Mouse (Mus musculus) hindbrain, embryonic 12.5 days (tissue): ENCODE data around the gene Ccl4. TPM values are rescaled to one million over a fixed set of nuclear protein-coding genes. Genes with fewer than 3 reads are reported as not detected.

Experiments
- ATAC-seq: fragments of 200-750 bp; cut with Nextera tagmentation; 2 replicates; pipeline ENCODE4 v1.8.0; 2017; ENCODE audit warnings: moderate TSS enrichment; ENCODE audit not compliant: low FRiP score
- H3K27ac ChIP-seq: fragments of 300-500 bp; sonication (generic); 2 replicates; pipeline ENCODE4 v1.5.1; 2016; ENCODE audit warnings: mild to moderate bottlenecking
- H3K27me3 ChIP-seq: fragments of 300-500 bp; sonication (generic); 2 replicates; pipeline ENCODE4 v1.6.1; 2016; ENCODE audit warnings: mild to moderate bottlenecking
- H3K36me3 ChIP-seq: fragments of 300-500 bp; sonication (generic); 2 replicates; pipeline ENCODE4 v1.6.1; 2016; ENCODE audit warnings: mild to moderate bottlenecking
- H3K4me1 ChIP-seq: fragments of 300-500 bp; sonication (generic); 2 replicates; pipeline ENCODE4 v1.6.1; 2016
- H3K4me2 ChIP-seq: fragments of 300-500 bp; sonication (generic); replicated peaks from 2 replicates; pipeline ENCODE4 v1.6.1; 2016; ENCODE audit warnings: mild to moderate bottlenecking
- H3K4me3 ChIP-seq: fragments of 300-500 bp; sonication (generic); 2 replicates; pipeline ENCODE4 v1.5.1; 2016; ENCODE audit warnings: mild to moderate bottlenecking
- H3K9ac ChIP-seq: fragments of 300-500 bp; sonication (generic); 2 replicates; pipeline ENCODE4 v1.6.1; 2016; ENCODE audit warnings: mild to moderate bottlenecking, moderate library complexity
- H3K9me3 ChIP-seq: fragments of 300-500 bp; sonication (generic); replicated peaks from 2 replicates; pipeline ENCODE4 v1.6.1; 2016; ENCODE audit warnings: mild to moderate bottlenecking
- WGBS: fragments of 180-500 bp; shearing (Covaris S2); methylation state at CpG from one replicate; pipeline ENCODE4 v1.1.7; 2016; 5-methylcytosine and 5-hydroxymethylcytosine counted together
- polyA plus RNA-seq: library from polyadenylated mRNA; unstranded; fragments of >200 nt; fragmentation: Nextera tagmentation; extraction: Ambion mirVana; gene quantifications from 2 replicates; pipeline ENCODE4 v1.2.1, GENCODE M21; 2016

Gene Ccl4
- polyA plus RNA-seq, result 0.46 TPM in 1 of 2 replicates, not detected in the other

GRCm38 (mm10) chr11:83662204-83662603, at the start of gene Ccl4:
Gene Ccl4, plus strand, starts transcription at chr11:83662584.
- Histone ChIP-seq H3K27ac (no peak within 1 kb of the TSS), H3K4me1 (no peaks in the 10 kb centered on the region), H3K4me3 (no peak within 1 kb of the TSS), H3K36me3 (no peaks in the 10 kb centered on the region), H3K9ac (no peak within 1 kb of the TSS), H3K27me3 (no peaks in the 10 kb centered on the region), H3K4me2 (no peak within 1 kb of the TSS), H3K9me3 (no peaks in the 10 kb centered on the region)
- no peak for ATAC-seq
- 79% methylated on average over 6 of the region's 6 CpGs for WGBS

- no peaks in the 10 kb centered on the region for H3K27me3 ChIP-seq
- H3K9me3 ChIP-seq, result no peaks in the 10 kb centered on the region
- no peak overlapping the region for H3K27ac ChIP-seq
- no peak overlapping the region for H3K4me2 ChIP-seq
- no peak overlapping the region for H3K4me3 ChIP-seq
- 97% methylated on average over 1 of the region's 1 CpGs for WGBS
- no peaks in the 10 kb centered on the region for H3K36me3 ChIP-seq
- H3K9ac ChIP-seq, result no peak overlapping the region
- H3K4me1 ChIP-seq, result no peaks in the 10 kb centered on the region
- ATAC-seq, result no peak
Measured at GRCm38 (mm10) chr11:83616586-83616985, 45.8 kb upstream of the Ccl4 start.

GRCm38 (mm10) chr11:83618238-83618637, 44.1 kb upstream of the Ccl4 start:
- Histone ChIP-seq H3K4me3 (no peak overlapping the region), H3K4me1 (no peaks in the 10 kb centered on the region), H3K9ac (no peak overlapping the region), H3K36me3 (no peaks in the 10 kb centered on the region), H3K27ac (no peak overlapping the region), H3K4me2 (no peak overlapping the region), H3K27me3 (no peaks in the 10 kb centered on the region), H3K9me3 (no peaks in the 10 kb centered on the region)
- WGBS, result 55% methylated on average over 5 of the region's 5 CpGs
- no peak for ATAC-seq

- H3K27me3 ChIP-seq, result no peaks in the 10 kb centered on the region
- no peaks in the 10 kb centered on the region for H3K36me3 ChIP-seq
- no peak overlapping the region for H3K9ac ChIP-seq
- H3K27ac ChIP-seq, result no peak overlapping the region
- no peak overlapping the region for H3K4me3 ChIP-seq
- H3K9me3 ChIP-seq, result no peaks in the 10 kb centered on the region
- no peaks in the 10 kb centered on the region for H3K4me1 ChIP-seq
- 91% methylated on average over 1 of the region's 1 CpGs for WGBS
- no peak overlapping the region for H3K4me2 ChIP-seq
- ATAC-seq, result no peak
Measured at GRCm38 (mm10) chr11:83619037-83619436, 43.3 kb upstream of the Ccl4 start.

GRCm38 (mm10) chr11:83623586-83623985, 38.8 kb upstream of the Ccl4 start:
- no peak overlapping the region for H3K4me3 ChIP-seq
- WGBS, result 93% methylated on average over 3 of the region's 3 CpGs
- no peak overlapping the region for H3K4me2 ChIP-seq
- no peaks in the 10 kb centered on the region for H3K4me1 ChIP-seq
- H3K9ac ChIP-seq, result no peak overlapping the region
- H3K36me3 ChIP-seq, result no peaks in the 10 kb centered on the region
- H3K9me3 ChIP-seq, result no peaks in the 10 kb centered on the region
- no peaks in the 10 kb centered on the region for H3K27me3 ChIP-seq
- H3K27ac ChIP-seq, result no peak overlapping the region
- ATAC-seq, result no peak

- no peaks in the 10 kb centered on the region for H3K36me3 ChIP-seq
- no peaks in the 10 kb centered on the region for H3K9me3 ChIP-seq
- WGBS, result 92% methylated on average over 9 of the region's 9 CpGs
- H3K27me3 ChIP-seq, result no peaks in the 10 kb centered on the region
- no peaks in the 10 kb centered on the region for H3K4me1 ChIP-seq
- no peak overlapping the region for H3K4me2 ChIP-seq
- no peak overlapping the region for H3K4me3 ChIP-seq
- no peak overlapping the region for H3K9ac ChIP-seq
- H3K27ac ChIP-seq, result no peak overlapping the region
- no peak for ATAC-seq
Measured at GRCm38 (mm10) chr11:83628808-83629207, 33.6 kb upstream of the Ccl4 start.

GRCm38 (mm10) chr11:83630630-83631029, 31.8 kb upstream of the Ccl4 start:
- Histone ChIP-seq H3K4me2 (no peak overlapping the region), H3K4me1 (no peaks in the 10 kb centered on the region), H3K9ac (no peak overlapping the region), H3K4me3 (no peak overlapping the region), H3K27ac (no peak overlapping the region), H3K9me3 (no peaks in the 10 kb centered on the region), H3K27me3 (no peaks in the 10 kb centered on the region), H3K36me3 (no peaks in the 10 kb centered on the region)
- 85% methylated on average over 1 of the region's 1 CpGs for WGBS
- no peak for ATAC-seq

GRCm38 (mm10) chr11:83631065-83631464, 31.3 kb upstream of the Ccl4 start:
- H3K27me3 ChIP-seq, result no peaks in the 10 kb centered on the region
- H3K9me3 ChIP-seq, result no peaks in the 10 kb centered on the region
- no peak overlapping the region for H3K27ac ChIP-seq
- no peak overlapping the region for H3K4me3 ChIP-seq
- no peak for ATAC-seq
- H3K36me3 ChIP-seq, result no peaks in the 10 kb centered on the region
- H3K4me2 ChIP-seq, result no peak overlapping the region
- 89% methylated on average over 2 of the region's 2 CpGs for WGBS
- no peak overlapping the region for H3K9ac ChIP-seq
- H3K4me1 ChIP-seq, result no peaks in the 10 kb centered on the region

- WGBS, result 61% methylated on average over 4 of the region's 4 CpGs
- no peak for ATAC-seq
- no peaks in the 10 kb centered on the region for H3K27me3 ChIP-seq
Measured at GRCm38 (mm10) chr11:83632744-83633143, 29.6 kb upstream of the Ccl4 start.

GRCm38 (mm10) chr11:83634425-83634824, 28.0 kb upstream of the Ccl4 start:
- Histone ChIP-seq H3K36me3 (no peaks in the 10 kb centered on the region), H3K27me3 (no peaks in the 10 kb centered on the region), H3K4me3 (no peak overlapping the region), H3K4me1 (peaks cover 2% of the 10 kb centered on the region; the same call in 1 of the 2 replicates), H3K4me2 (no peak overlapping the region), H3K9ac (no peak overlapping the region), H3K9me3 (no peaks in the 10 kb centered on the region), H3K27ac (no peak overlapping the region)
- ATAC-seq, result no peak
- WGBS, result 61% methylated on average over 4 of the region's 4 CpGs

More at GRCm38 (mm10) chr11:83632744-83633143, 29.6 kb upstream of the Ccl4 start:
- H3K9ac ChIP-seq, result no peak overlapping the region
- H3K27ac ChIP-seq, result no peak overlapping the region
- no peak overlapping the region for H3K4me2 ChIP-seq
- H3K4me1 ChIP-seq, result no peaks in the 10 kb centered on the region
- H3K9me3 ChIP-seq, result no peaks in the 10 kb centered on the region
- no peak overlapping the region for H3K4me3 ChIP-seq
- no peaks in the 10 kb centered on the region for H3K36me3 ChIP-seq

GRCm38 (mm10) chr11:83634898-83635297, 27.5 kb upstream of the Ccl4 start:
- no peaks in the 10 kb centered on the region for H3K36me3 ChIP-seq
- no peak for ATAC-seq
- no peak overlapping the region for H3K4me3 ChIP-seq
- H3K9me3 ChIP-seq, result no peaks in the 10 kb centered on the region
- H3K27me3 ChIP-seq, result no peaks in the 10 kb centered on the region
- no peak overlapping the region for H3K9ac ChIP-seq
- no peak overlapping the region for H3K27ac ChIP-seq
- 94% methylated on average over 2 of the region's 2 CpGs for WGBS
- peaks cover 2% of the 10 kb centered on the region; the same call in 1 of the 2 replicates for H3K4me1 ChIP-seq
- H3K4me2 ChIP-seq, result no peak overlapping the region

GRCm38 (mm10) chr11:83636742-83637235, 25.6 kb upstream of the Ccl4 start:
- no peak overlapping the region for H3K27ac ChIP-seq
- WGBS, result 87% methylated on average over 1 of the region's 1 CpGs
- H3K4me2 ChIP-seq, result no peak overlapping the region
- H3K9me3 ChIP-seq, result no peaks in the 10 kb centered on the region
- no peaks in the 10 kb centered on the region for H3K36me3 ChIP-seq
- H3K9ac ChIP-seq, result no peak overlapping the region
- no peak overlapping the region for H3K4me3 ChIP-seq
- H3K4me1 ChIP-seq, result peaks cover 2% of the 10 kb centered on the region; the same call in 1 of the 2 replicates
- no peaks in the 10 kb centered on the region for H3K27me3 ChIP-seq
- no peak for ATAC-seq

GRCm38 (mm10) chr11:83638934-83639333, 23.4 kb upstream of the Ccl4 start:
- no peak for ATAC-seq
- Histone ChIP-seq H3K9me3 (no peaks in the 10 kb centered on the region), H3K9ac (no peak overlapping the region), H3K27me3 (no peaks in the 10 kb centered on the region), H3K4me2 (no peak overlapping the region), H3K4me1 (peaks cover 2% of the 10 kb centered on the region; the same call in 1 of the 2 replicates), H3K36me3 (no peaks in the 10 kb centered on the region), H3K27ac (no peak overlapping the region), H3K4me3 (no peak overlapping the region)
- WGBS, result 47% methylated on average over 2 of the region's 2 CpGs
